Mouse (Mus musculus) small intestine, adult 2 months (tissue): ENCODE measurements at regions not wholly inside any gene's neighbourhood (a gene's known extent, or its start where the extent isn't known, plus 50 kb on each side); places are given as distances from the start of the nearest gene placed in this dataset.

ENCODE experiments used
- CTCF ChIP-seq: fragments of 200-500 bp; IDR thresholded peaks from 2 replicates; pipeline ENCODE4 v1.5.1; 2012; ENCODE audit warnings: low read depth, mild to moderate bottlenecking, control low read depth, inconsistent platforms, low read length, moderate library complexity, mixed read lengths; ENCODE audit not compliant: insufficient replicate concordance, insufficient read length; ENCODE audit errors: extremely low read depth
- POLR2A ChIP-seq: fragments of 200-500 bp; IDR thresholded peaks from 2 replicates; pipeline ENCODE4 v1.6.1; 2012; ENCODE audit warnings: low read depth, mild to moderate bottlenecking, control low read depth, inconsistent platforms, low read length, moderate library complexity

DNA sequence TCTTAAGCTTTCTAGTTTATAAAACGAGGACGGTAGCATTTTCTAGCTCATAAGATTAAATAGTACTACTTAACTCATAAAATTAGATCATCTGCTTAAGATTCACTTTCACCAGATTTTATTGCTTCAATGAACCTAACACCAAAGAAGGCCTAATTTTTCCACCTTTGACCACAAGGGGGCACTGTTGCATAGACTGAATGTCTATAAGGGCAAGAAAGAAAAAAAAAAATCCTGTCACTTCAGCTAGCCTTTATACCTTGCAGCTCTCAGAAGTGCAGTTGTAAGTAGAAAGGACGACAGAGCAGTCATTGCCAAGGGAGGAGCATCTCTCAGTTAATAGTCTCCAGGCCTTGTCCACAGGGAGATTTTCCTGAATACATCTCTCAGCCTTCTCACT is 447.7 kb downstream of the Dad1 start:
- TF ChIP-seq CTCF (no peak), POLR2A (no peak)
